Mouse (Mus musculus) kidney, embryonic 15.5 days (tissue): ENCODE data around the gene Vamp2. TPM values are rescaled to one million over a fixed set of nuclear protein-coding genes. Genes with fewer than 3 reads are reported as not detected.
A peak's percentile ranks its signal among the peaks of the same experiment; 100 is the strongest.

Experiments used
- ATAC-seq: fragments of 200-750 bp; cut with Nextera tagmentation; replicated peaks from 2 replicates; pipeline ENCODE4 v1.8.0; 2017; ENCODE audit warnings: moderate TSS enrichment; ENCODE audit not compliant: low FRiP score
- H3K27ac ChIP-seq: fragments of 300-500 bp; sonication (generic); 2 replicates; pipeline ENCODE4 v1.5.1; 2015; ENCODE audit warnings: mild to moderate bottlenecking, inconsistent platforms
- H3K27me3 ChIP-seq: fragments of 300-500 bp; sonication (generic); 2 replicates; pipeline ENCODE4 v1.6.1; 2015; ENCODE audit warnings: inconsistent platforms
- H3K36me3 ChIP-seq: fragments of 300-500 bp; sonication (generic); 2 replicates; pipeline ENCODE4 v1.6.1; 2015; ENCODE audit warnings: inconsistent platforms
- H3K4me1 ChIP-seq: fragments of 300-500 bp; sonication (generic); 2 replicates; pipeline ENCODE4 v1.6.1; 2015; ENCODE audit warnings: inconsistent platforms
- H3K4me2 ChIP-seq: fragments of 300-500 bp; sonication (generic); 2 replicates; pipeline ENCODE4 v1.6.1; 2015; ENCODE audit warnings: moderate library complexity, mild to moderate bottlenecking, inconsistent platforms
- H3K4me3 ChIP-seq: fragments of 300-500 bp; sonication (generic); replicated peaks from 2 replicates; pipeline ENCODE4 v1.5.1; 2015; ENCODE audit warnings: mild to moderate bottlenecking, inconsistent platforms
- H3K9ac ChIP-seq: fragments of 300-500 bp; sonication (generic); 2 replicates; pipeline ENCODE4 v1.6.1; 2015; ENCODE audit warnings: mild to moderate bottlenecking, inconsistent platforms
- H3K9me3 ChIP-seq: fragments of 300-500 bp; sonication (generic); replicated peaks from 2 replicates; pipeline ENCODE4 v1.6.1; 2016; ENCODE audit warnings: inconsistent platforms
- WGBS: fragments of 180-500 bp; shearing (Covaris S2); methylation state at CpG from one replicate; pipeline ENCODE4 v1.1.7; 2015; ENCODE audit warnings: mixed read lengths; 5-methylcytosine and 5-hydroxymethylcytosine counted together
- polyA plus RNA-seq: library from polyadenylated mRNA; unstranded; fragments of >200 nt; fragmentation: Nextera tagmentation; extraction: Ambion mirVana; gene quantifications from 2 replicates; pipeline ENCODE4 v1.2.1, GENCODE M21; 2015

Gene Vamp2
- polyA plus RNA-seq, result 83.5 and 101 TPM in 2 replicates

DNA sequence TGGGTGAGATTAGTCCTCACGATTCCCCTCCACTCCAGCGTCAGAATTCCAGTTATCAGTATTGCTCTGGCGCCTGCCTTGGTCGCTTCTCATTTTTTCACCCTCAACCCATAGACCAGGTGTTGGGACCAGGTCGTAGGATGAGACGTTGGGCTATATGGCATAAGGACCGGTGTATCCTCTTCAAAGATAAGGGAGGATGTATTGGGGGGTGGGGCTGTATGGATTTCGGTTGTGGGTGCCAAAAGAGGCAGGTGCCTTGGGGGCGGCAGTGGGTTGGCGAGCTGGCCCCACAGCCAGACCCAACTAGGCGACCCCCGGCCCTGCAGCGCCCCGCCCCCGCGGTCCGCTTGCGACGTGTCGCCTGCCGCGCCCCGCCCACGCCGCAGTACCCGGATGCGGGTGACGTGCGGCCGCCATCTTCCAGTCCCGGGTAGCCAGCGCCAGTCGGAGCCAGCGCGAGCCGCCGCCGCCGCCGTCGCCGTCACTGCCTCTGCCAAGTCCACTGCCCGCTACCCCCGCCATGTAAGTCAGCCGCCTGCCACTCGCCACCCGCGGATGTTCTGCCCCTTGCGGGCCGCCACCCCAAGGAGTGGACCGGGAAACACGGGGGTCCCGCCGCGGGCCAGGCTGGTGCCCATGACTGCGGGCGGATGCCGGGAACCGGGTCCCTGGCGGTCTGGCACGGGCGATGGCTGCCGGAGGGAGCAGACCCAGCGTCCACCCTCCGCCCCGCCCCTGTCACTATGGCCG lies at the start of gene Vamp2:
Vamp2 (plus strand) TSS at position 388 of the 753 bp plus-strand sequence.
- H3K27ac ChIP-seq, result peak within 1 kb of the TSS; percentile 95
- no peaks in the 10 kb centered on the region for H3K27me3 ChIP-seq
- peaks cover 56% of the 10 kb centered on the region for H3K4me1 ChIP-seq
- peaks cover 31% of the 10 kb centered on the region for H3K36me3 ChIP-seq
- H3K9ac ChIP-seq, result peak within 1 kb of the TSS; percentile 100
- under 1% methylated on average over 66 of the region's 67 CpGs for WGBS
- no peaks in the 10 kb centered on the region for H3K9me3 ChIP-seq
- peak; percentile 74 for ATAC-seq
- H3K4me3 ChIP-seq, result peak within 1 kb of the TSS; percentile 96
- H3K4me2 ChIP-seq, result peak within 1 kb of the TSS; percentile 87

DNA sequence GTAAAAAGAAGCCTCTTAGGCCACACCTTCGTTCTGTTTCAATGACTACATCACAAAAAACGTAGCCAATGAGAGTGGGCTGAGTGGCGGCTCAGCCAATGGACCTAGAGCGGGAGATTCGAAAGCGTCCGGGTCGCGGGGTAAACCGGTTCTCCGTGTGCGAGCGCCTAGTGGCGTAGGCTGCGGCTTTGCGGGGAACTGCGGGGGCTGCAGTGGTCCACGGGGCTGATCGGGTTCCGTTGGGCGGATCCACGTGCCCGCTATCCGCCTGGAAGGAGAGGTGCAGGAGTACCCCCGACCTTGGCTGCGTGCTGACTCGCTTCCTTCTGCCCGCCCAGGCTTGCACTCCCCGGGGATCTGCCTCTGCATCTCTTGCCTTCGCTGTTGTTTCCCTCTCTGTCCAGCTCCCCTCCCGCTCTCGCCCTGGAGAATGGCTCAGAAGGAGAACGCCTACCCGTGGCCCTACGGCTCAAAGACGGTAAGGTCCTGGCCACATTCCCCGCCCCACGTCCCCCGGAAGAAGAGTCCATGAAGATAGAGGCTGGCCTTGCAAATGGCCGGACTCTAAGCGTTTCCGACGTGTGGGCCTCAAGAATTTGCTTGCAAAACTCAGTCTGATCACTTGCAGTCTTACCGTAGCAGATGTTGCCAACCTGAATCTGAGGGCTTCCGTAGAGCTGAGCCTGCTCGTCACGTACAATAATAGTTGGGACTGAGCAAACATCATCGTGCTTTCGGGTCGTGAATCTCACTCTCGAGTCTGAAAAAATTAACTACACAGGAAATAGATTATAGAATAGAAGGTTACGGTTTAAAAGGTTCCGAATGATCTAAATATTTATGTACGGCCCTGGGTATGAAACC lies 42.5 kb upstream of the Vamp2 start, which contains the start of gene Aurkb:
Aurkb (plus strand) TSS at position 117 of the 864 bp plus-strand sequence.
- Histone ChIP-seq H3K27ac (peak within 1 kb of the TSS; percentile 95), H3K4me1 (peaks cover 31% of the 10 kb centered on the region), H3K9me3 (no peaks in the 10 kb centered on the region), H3K27me3 (no peaks in the 10 kb centered on the region), H3K4me2 (peak within 1 kb of the TSS; percentile 70), H3K9ac (peak within 1 kb of the TSS; percentile 67), H3K4me3 (peak within 1 kb of the TSS; percentile 74), H3K36me3 (peaks cover 31% of the 10 kb centered on the region)
- ATAC-seq, result peak; percentile 84
- under 1% methylated on average over 54 of the region's 54 CpGs for WGBS

GRCm38 (mm10) chr11:69046395-69046774 lies 41.9 kb upstream of the Vamp2 start:
- peak overlapping the region; percentile 74 for H3K4me3 ChIP-seq
- H3K4me2 ChIP-seq, result peak overlapping the region; percentile 70
- H3K36me3 ChIP-seq, result peaks cover 37% of the 10 kb centered on the region
- H3K27me3 ChIP-seq, result no peaks in the 10 kb centered on the region
- no peak for ATAC-seq
- H3K9me3 ChIP-seq, result no peaks in the 10 kb centered on the region
- peak overlapping the region; percentile 95 for H3K27ac ChIP-seq
- WGBS, result 9% methylated on average over 9 of the region's 9 CpGs
- H3K9ac ChIP-seq, result peak overlapping the region; percentile 67
- H3K4me1 ChIP-seq, result peaks cover 31% of the 10 kb centered on the region

- Histone ChIP-seq H3K27me3 (no peaks in the 10 kb centered on the region), H3K4me1 (peaks cover 31% of the 10 kb centered on the region), H3K9ac (no peak overlapping the region), H3K9me3 (no peaks in the 10 kb centered on the region), H3K4me3 (peak overlapping the region; percentile 74), H3K36me3 (peaks cover 46% of the 10 kb centered on the region), H3K27ac (no peak overlapping the region), H3K4me2 (peak overlapping the region; percentile 70)
- 87% methylated on average over 12 of the region's 12 CpGs for WGBS
- no peak for ATAC-seq
Observed at GRCm38 (mm10) chr11:69047592-69047991, 40.7 kb upstream of the Vamp2 start.

GRCm38 (mm10) chr11:69048151-69048550 lies 40.1 kb upstream of the Vamp2 start:
- 93% methylated on average over 14 of the region's 14 CpGs for WGBS

GRCm38 (mm10) chr11:69050748-69051147 lies 37.5 kb upstream of the Vamp2 start:
- Histone ChIP-seq H3K27ac (no peak overlapping the region), H3K4me3 (no peak overlapping the region), H3K4me1 (peaks cover 29% of the 10 kb centered on the region), H3K36me3 (peaks cover 63% of the 10 kb centered on the region), H3K9ac (no peak overlapping the region), H3K4me2 (no peak overlapping the region), H3K9me3 (no peaks in the 10 kb centered on the region), H3K27me3 (no peaks in the 10 kb centered on the region)
- 92% methylated on average over 8 of the region's 8 CpGs for WGBS
- ATAC-seq, result no peak

More at GRCm38 (mm10) chr11:69048151-69048550, 40.1 kb upstream of the Vamp2 start:
- Histone ChIP-seq H3K4me1 (peaks cover 31% of the 10 kb centered on the region), H3K9me3 (no peaks in the 10 kb centered on the region), H3K9ac (no peak overlapping the region), H3K27me3 (no peaks in the 10 kb centered on the region), H3K27ac (no peak overlapping the region), H3K4me2 (no peak overlapping the region), H3K36me3 (peaks cover 50% of the 10 kb centered on the region), H3K4me3 (peak overlapping the region; percentile 74; the same call in 1 of the 2 replicates)
- ATAC-seq, result no peak

DNA sequence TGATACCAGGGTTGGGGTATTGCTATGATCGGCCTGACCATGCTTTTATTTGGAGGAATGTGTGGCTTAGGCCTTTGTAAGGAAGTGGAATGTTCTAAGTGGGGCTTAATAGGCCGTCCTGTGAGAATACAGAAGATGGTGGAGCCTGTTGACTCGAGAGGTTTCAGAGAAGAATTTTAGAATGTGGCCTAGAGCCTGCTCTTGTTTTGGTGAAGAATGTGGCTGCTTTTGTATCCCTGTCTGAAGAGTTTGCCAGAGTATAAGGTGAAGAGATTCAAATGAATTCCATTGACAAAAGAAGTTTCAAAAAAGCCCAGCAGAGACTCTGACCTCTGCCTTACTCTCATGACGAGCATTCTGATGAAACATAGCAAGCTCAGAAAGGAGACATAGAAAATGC lies 36.5 kb upstream of the Vamp2 start:
- H3K4me2 ChIP-seq, result no peak overlapping the region
- whole genome bisulfite sequencing, result 90% methylated on average over 4 of the region's 4 CpGs
- peaks cover 63% of the 10 kb centered on the region for H3K36me3 ChIP-seq
- no peak overlapping the region for H3K4me3 ChIP-seq
- ATAC-seq, result no peak
- no peak overlapping the region for H3K9ac ChIP-seq
- no peak overlapping the region for H3K27ac ChIP-seq
- H3K27me3 ChIP-seq, result no peaks in the 10 kb centered on the region
- no peaks in the 10 kb centered on the region for H3K9me3 ChIP-seq
- H3K4me1 ChIP-seq, result peaks cover 24% of the 10 kb centered on the region

DNA sequence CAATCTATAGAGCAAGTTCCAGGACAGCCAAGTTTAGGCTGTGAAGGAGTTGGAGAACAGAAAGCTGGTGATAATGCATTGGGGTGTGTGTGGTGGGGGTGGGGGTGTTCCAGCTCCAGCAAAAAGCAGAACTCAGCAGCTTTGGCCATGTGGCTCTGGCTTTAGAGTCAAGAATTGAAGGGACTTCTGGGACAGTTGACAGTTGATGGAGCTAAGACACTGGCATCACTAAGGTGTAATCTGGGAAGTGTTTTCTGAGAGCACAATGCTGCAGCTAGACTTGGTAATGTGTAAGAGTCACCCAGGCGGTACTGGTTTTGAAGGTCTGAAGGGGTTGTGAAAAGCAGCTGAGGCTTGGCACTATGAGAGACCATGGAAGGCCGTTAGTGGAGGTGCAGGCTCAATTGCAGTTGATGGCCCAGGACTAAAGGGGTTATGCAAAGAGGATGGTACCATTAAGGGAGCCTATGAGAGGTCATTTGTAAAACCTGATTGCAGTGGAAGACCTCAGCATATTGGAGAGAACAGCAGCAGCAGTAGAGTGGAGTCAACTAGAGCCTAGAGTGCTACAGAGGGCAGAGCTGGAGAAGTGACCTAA lies 35.4 kb upstream of the Vamp2 start:
- Histone ChIP-seq H3K4me2 (no peak overlapping the region), H3K9me3 (no peaks in the 10 kb centered on the region), H3K4me1 (peaks cover 14% of the 10 kb centered on the region), H3K9ac (no peak overlapping the region), H3K27ac (no peak overlapping the region), H3K4me3 (no peak overlapping the region), H3K36me3 (peaks cover 60% of the 10 kb centered on the region), H3K27me3 (no peaks in the 10 kb centered on the region)
- ATAC-seq, result no peak
- 64% methylated on average over 2 of the region's 2 CpGs for WGBS

- Histone ChIP-seq H3K9me3 (no peaks in the 10 kb centered on the region), H3K36me3 (peaks cover 51% of the 10 kb centered on the region), H3K4me3 (no peak overlapping the region), H3K4me1 (peaks cover 17% of the 10 kb centered on the region), H3K9ac (no peak overlapping the region), H3K4me2 (no peak overlapping the region), H3K27me3 (no peaks in the 10 kb centered on the region), H3K27ac (no peak overlapping the region)
- WGBS, result 70% methylated on average over 3 of the region's 3 CpGs
- no peak for ATAC-seq
Observed at GRCm38 (mm10) chr11:69053848-69054247, 34.4 kb upstream of the Vamp2 start.

DNA sequence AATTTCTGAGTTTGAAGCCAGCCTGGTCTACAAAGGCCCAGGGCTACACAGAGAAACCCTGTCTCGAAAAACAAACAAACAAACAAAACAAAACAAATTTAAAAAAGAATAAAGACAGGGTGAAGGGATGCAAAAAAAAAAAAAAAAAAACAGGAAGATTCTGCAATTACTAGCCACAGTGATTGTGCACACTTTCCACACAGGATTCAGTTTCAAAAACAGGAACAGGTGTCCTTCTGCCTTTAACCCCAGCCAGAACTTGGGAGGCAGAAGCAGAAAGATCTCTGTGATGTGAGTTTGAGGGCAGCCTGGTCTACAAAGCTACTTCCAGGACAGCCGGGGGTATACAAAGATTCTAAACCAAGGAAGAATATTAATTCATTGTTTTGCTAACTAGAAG lies 30.0 kb upstream of the Vamp2 start:
- no peak for ATAC-seq
- Histone ChIP-seq H3K27ac (peak overlapping the region; percentile 91; the same call in 1 of the 2 replicates), H3K4me3 (peak overlapping the region; percentile 95), H3K4me2 (peak overlapping the region; percentile 91), H3K9ac (peak overlapping the region; percentile 67), H3K36me3 (peaks cover 12% of the 10 kb centered on the region), H3K27me3 (no peaks in the 10 kb centered on the region), H3K4me1 (peaks cover 32% of the 10 kb centered on the region), H3K9me3 (no peaks in the 10 kb centered on the region)
- 80% methylated on average over 2 of the region's 2 CpGs for WGBS

DNA sequence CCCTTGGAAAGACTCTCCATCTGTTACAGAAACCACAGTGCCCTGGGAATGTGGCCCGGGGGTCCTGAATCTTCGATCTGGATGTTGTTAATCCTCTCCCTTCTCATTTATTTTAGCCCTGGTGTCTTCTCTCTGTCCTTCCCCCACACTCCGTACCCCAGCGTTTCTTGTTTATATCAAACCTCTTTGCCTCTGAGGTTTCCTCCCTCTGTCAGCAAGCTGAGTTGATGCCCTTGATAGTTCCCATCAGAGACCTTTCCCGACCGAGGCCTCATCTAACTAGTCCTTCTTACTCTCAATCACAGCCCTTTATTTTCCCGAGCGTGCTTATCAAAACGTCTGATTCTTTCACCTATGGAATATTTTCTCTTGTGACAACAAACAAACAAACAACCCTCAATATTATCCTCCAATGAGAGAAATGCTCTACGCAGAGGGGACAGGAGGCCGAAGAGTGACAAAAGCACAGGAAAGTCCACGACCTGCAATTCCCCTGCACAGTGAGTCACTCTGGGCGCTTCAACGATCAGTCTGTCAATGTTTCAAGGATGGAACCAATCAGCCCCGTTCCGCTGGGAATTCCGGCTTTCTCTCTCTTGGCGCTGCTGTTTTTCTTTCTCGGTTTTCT lies 29.4 kb upstream of the Vamp2 start:
- no peaks in the 10 kb centered on the region for H3K27me3 ChIP-seq
- ATAC-seq, result peak; percentile 1; the same call in 1 of the 2 replicates
- H3K4me2 ChIP-seq, result peak overlapping the region; percentile 91
- H3K4me1 ChIP-seq, result peaks cover 32% of the 10 kb centered on the region
- H3K27ac ChIP-seq, result peak overlapping the region; percentile 91
- peak overlapping the region; percentile 95 for H3K4me3 ChIP-seq
- peaks cover 6% of the 10 kb centered on the region for H3K36me3 ChIP-seq
- H3K9me3 ChIP-seq, result no peaks in the 10 kb centered on the region
- H3K9ac ChIP-seq, result peak overlapping the region; percentile 67
- WGBS, result under 1% methylated on average over 19 of the region's 19 CpGs
